Mouse (Mus musculus): ENCODE results near the gene Naa80. TPM values are rescaled to one million over a fixed set of nuclear protein-coding genes. Genes with fewer than 3 reads are reported as not detected.

The Naa80 gene
- polyA plus RNA-seq, 1 experiment: 46.3 TPM

- Histone ChIP-seq H3K27me3 (ENCODE audit: control insufficient read depth, insufficient read depth, low read length) (no peaks in the 10 kb centered on the region), H3K27ac (ENCODE audit: insufficient read depth, low read depth, low read length) (peak overlapping the region; percentile 91; the same call in 1 of the 2 replicates), H3K4me3 (ENCODE audit: low read depth, low read length) (no peak overlapping the region), H3K36me3 (ENCODE audit: control insufficient read depth, insufficient read depth, low read length) (0 out of 2 replicates have a peak, but pooled peaks cover 4% of the 10 kb centered on the region), H3K4me1 (ENCODE audit: control insufficient read depth, insufficient read depth, insufficient read length, low read length) (peaks cover 15% of the 10 kb centered on the region; the same call in 1 of the 2 replicates)
- 46% methylated on average over 4 of the region's 4 CpGs for WGBS
- no peak for TF ChIP-seq POLR2A (IDR thresholded peaks at IDR 0.05; ENCODE audit: low read depth, low read length)
- TF ChIP-seq CTCF (IDR thresholded peaks at IDR 0.05; ENCODE audit: extremely low read depth, insufficient read length, insufficient replicate concordance, low read depth, low read length): no peak
Measured at GRCm38 (mm10) chr9:107581584-107581983, 2.9 kb downstream of the Naa80 start.

GRCm38 (mm10) chr9:107582509-107583062 is 3.9 kb downstream of the Naa80 start:
- H3K27me3 ChIP-seq (ENCODE audit: control insufficient read depth, insufficient read depth, low read length): no peaks in the 10 kb centered on the region
- peaks cover 7% of the 10 kb centered on the region; the same call in 1 of the 2 replicates for H3K4me1 ChIP-seq (ENCODE audit: control insufficient read depth, insufficient read depth, insufficient read length, low read length)
- no peak overlapping the region for H3K4me3 ChIP-seq (ENCODE audit: low read depth, low read length)
- H3K27ac ChIP-seq (ENCODE audit: insufficient read depth, low read depth, low read length): no peak overlapping the region
- 79% methylated on average over 7 of the region's 7 CpGs for WGBS
- H3K36me3 ChIP-seq (ENCODE audit: control insufficient read depth, insufficient read depth, low read length): 0 out of 2 replicates have a peak, but pooled peaks cover 4% of the 10 kb centered on the region
- TF ChIP-seq CTCF (IDR thresholded peaks at IDR 0.05; ENCODE audit: extremely low read depth, insufficient read length, insufficient replicate concordance, low read depth, low read length) (no peak), POLR2A (IDR thresholded peaks at IDR 0.05; ENCODE audit: low read depth, low read length) (no peak)

- Histone ChIP-seq H3K27ac (ENCODE audit: insufficient read depth, low read depth, low read length) (no peak overlapping the region), H3K27me3 (ENCODE audit: control insufficient read depth, insufficient read depth, low read length) (no peaks in the 10 kb centered on the region), H3K4me1 (ENCODE audit: control insufficient read depth, insufficient read depth, insufficient read length, low read length) (peaks cover 10% of the 10 kb centered on the region; the same call in 1 of the 2 replicates), H3K4me3 (ENCODE audit: low read depth, low read length) (no peak overlapping the region), H3K36me3 (ENCODE audit: control insufficient read depth, insufficient read depth, low read length) (0 out of 2 replicates have a peak, but pooled peaks cover 4% of the 10 kb centered on the region)
- TF ChIP-seq POLR2A (IDR thresholded peaks at IDR 0.05; ENCODE audit: low read depth, low read length): no peak
- no peak for TF ChIP-seq CTCF (IDR thresholded peaks at IDR 0.05; ENCODE audit: extremely low read depth, insufficient read length, insufficient replicate concordance, low read depth, low read length)
- 92% methylated on average over 14 of the region's 14 CpGs for WGBS
Measured at GRCm38 (mm10) chr9:107583174-107583573, 4.5 kb downstream of the Naa80 start.

- peak overlapping the region; percentile 0; the same call in 1 of the 2 replicates for H3K27ac ChIP-seq (ENCODE audit: insufficient read depth, low read depth, low read length)
- peaks cover 11% of the 10 kb centered on the region; the same call in 1 of the 2 replicates for H3K36me3 ChIP-seq (ENCODE audit: control insufficient read depth, insufficient read depth, low read length)
- WGBS: 82% methylated on average over 5 of the region's 5 CpGs
- no peak overlapping the region for H3K4me3 ChIP-seq (ENCODE audit: low read depth, low read length)
- H3K4me1 ChIP-seq (ENCODE audit: control insufficient read depth, insufficient read depth, insufficient read length, low read length): peaks cover 28% of the 10 kb centered on the region
- no peaks in the 10 kb centered on the region for H3K27me3 ChIP-seq (ENCODE audit: control insufficient read depth, insufficient read depth, low read length)
- TF ChIP-seq POLR2A (IDR thresholded peaks at IDR 0.05; ENCODE audit: low read depth, low read length): no peak
- no peak for TF ChIP-seq CTCF (IDR thresholded peaks at IDR 0.05; ENCODE audit: extremely low read depth, insufficient read length, insufficient replicate concordance, low read depth, low read length)
Measured at GRCm38 (mm10) chr9:107586504-107586903, 7.8 kb downstream of the Naa80 start.

GRCm38 (mm10) chr9:107586974-107587832 is 8.5 kb downstream of the Naa80 start, which contains the start of gene Ifrd2:
Ifrd2 (plus strand) TSS chr9:107587642.
- WGBS: 5% methylated on average over 46 of the region's 46 CpGs
- Histone ChIP-seq H3K36me3 (ENCODE audit: control insufficient read depth, insufficient read depth, low read length) (peaks cover 16% of the 10 kb centered on the region), H3K4me3 (ENCODE audit: low read depth, low read length) (peak within 1 kb of the TSS; percentile 75), H3K4me1 (ENCODE audit: control insufficient read depth, insufficient read depth, insufficient read length, low read length) (peaks cover 25% of the 10 kb centered on the region), H3K27me3 (ENCODE audit: control insufficient read depth, insufficient read depth, low read length) (no peaks in the 10 kb centered on the region), H3K27ac (ENCODE audit: insufficient read depth, low read depth, low read length) (peak within 1 kb of the TSS; percentile 21; the same call in 1 of the 2 replicates)
- TF ChIP-seq POLR2A (IDR thresholded peaks at IDR 0.05; ENCODE audit: low read depth, low read length) (peak; percentile 10; the same call in 1 of the 2 replicates), CTCF (IDR thresholded peaks at IDR 0.05; ENCODE audit: extremely low read depth, insufficient read length, insufficient replicate concordance, low read depth, low read length) (no peak)

GRCm38 (mm10) chr9:107587833-107588639 is 9.3 kb downstream of the Naa80 start:
- Histone ChIP-seq H3K4me1 (ENCODE audit: control insufficient read depth, insufficient read depth, insufficient read length, low read length) (peaks cover 25% of the 10 kb centered on the region), H3K4me3 (ENCODE audit: low read depth, low read length) (peak overlapping the region; percentile 75), H3K36me3 (ENCODE audit: control insufficient read depth, insufficient read depth, low read length) (peaks cover 23% of the 10 kb centered on the region), H3K27ac (ENCODE audit: insufficient read depth, low read depth, low read length) (peak overlapping the region; percentile 18; the same call in 1 of the 2 replicates), H3K27me3 (ENCODE audit: control insufficient read depth, insufficient read depth, low read length) (no peaks in the 10 kb centered on the region)
- no peak for TF ChIP-seq POLR2A (IDR thresholded peaks at IDR 0.05; ENCODE audit: low read depth, low read length)
- WGBS: 1% methylated on average over 33 of the region's 33 CpGs

Data from small intestine, adult 2 months (tissue).